Mouse (Mus musculus): Measurements from ENCODE around the gene Sufu.

GRCm38 (mm10) chr19:46486709-46487108 is 90.0 kb downstream of the Sufu start:
- TF ChIP-seq CTCF (IDR thresholded peaks at IDR 0.05; ENCODE audit: borderline replicate concordance, insufficient read depth, low read depth, low read length), result no peak
- no peak for TF ChIP-seq POLR2A (IDR thresholded peaks at IDR 0.05; ENCODE audit: borderline replicate concordance, insufficient read depth, low read length)

Measured in cerebellum, adult 2 months (tissue).